Mouse (Mus musculus): Measurements from ENCODE around the gene Creb3. TPM values are rescaled to one million over a fixed set of nuclear protein-coding genes. Genes with fewer than 3 reads are reported as not detected.

Creb3 gene
- polyA plus RNA-seq, 1 experiment from 2014 or later, result 89.2 TPM

DNA sequence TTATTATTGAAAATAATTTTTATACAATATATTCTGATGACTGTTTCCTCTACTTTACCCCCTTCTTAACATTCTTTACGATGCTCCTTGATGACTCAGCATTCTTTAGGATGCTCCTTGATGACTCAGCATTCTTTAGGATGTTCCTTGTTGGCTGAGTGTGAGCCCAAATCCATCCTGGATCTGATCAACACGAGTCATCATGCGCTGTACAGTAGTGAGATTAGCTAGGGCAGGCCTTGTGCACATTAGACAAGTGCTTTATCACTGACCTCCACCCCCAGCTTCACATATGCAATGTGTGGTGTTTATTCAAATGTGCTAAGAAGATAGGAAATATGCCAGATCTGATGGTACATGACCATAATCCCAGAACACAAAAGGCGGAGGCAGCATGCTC lies 36.1 kb downstream of the Creb3 start:
- Histone ChIP-seq H3K4me2 (replicated peaks; ENCODE audit: low read depth) (no peak overlapping the region), H3K4me3 (ENCODE audit: low read depth, low read length) (no peak overlapping the region), H3K27ac (replicated peaks) (no peak overlapping the region), H3K36me3 (ENCODE audit: control insufficient read depth, insufficient read depth, low read length) (no peaks in the 10 kb centered on the region), H3K9ac (ENCODE audit: low read length) (no peak overlapping the region), H3K4me1 (replicated peaks; ENCODE audit: control insufficient read depth, insufficient read depth) (no peaks in the 10 kb centered on the region), H3K27me3 (ENCODE audit: control insufficient read depth, insufficient read depth, low read length) (no peaks in the 10 kb centered on the region), H3K9me3 (ENCODE audit: control insufficient read depth, low read length) (no peaks in the 10 kb centered on the region)
- no peak for TF ChIP-seq CTCF (IDR thresholded peaks at IDR 0.05; ENCODE audit: low read depth)
- TF ChIP-seq EP300 (optimal IDR thresholded peaks at IDR 0.05), result no peak
- ATAC-seq (ENCODE audit: low FRiP score, low TSS enrichment) (no peak), DNase-seq (ENCODE audit: low spot score) (no peak)
- 72% methylated on average over 4 of the region's 4 CpGs for WGBS

DNA sequence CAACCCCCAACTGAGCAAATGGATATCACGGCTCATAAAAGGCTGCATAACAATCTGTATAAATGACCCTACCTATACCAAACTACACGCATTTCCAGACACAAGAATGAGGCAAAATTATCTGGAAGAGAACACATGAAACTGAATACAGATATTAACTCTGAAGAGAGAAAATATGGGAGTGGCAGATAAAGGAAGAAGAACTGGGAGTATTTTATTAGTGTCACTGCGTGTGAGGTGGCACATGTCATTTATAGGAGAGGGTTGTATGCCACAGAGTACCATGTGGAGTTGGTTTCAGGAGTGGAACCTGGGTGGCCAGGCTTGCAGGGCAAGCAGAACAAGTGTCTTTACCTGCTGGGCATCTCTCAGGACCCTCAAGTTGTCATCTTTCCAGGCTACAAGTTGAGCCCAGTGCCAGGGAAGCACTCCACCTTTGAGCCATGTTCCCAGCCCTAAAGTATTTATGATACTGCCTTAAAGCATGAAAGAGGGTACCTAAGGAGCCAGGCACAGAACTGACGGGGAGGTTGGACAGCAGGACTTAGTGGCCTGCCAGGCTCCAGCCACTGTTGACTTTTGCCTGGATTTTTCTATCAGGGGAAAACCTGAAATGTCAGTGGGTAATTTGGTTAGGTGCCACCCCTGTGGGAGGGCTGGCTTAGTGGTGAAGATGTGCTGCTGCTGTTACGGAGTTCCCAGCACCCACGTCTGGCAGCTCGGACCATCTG lies 36.7 kb downstream of the Creb3 start:
- 71% methylated on average over 7 of the region's 7 CpGs for WGBS
- TF ChIP-seq EP300 (optimal IDR thresholded peaks at IDR 0.05), result no peak
- TF ChIP-seq CTCF (IDR thresholded peaks at IDR 0.05; ENCODE audit: low read depth), result no peak
- no peak for DNase-seq (ENCODE audit: low spot score)
- Histone ChIP-seq H3K4me2 (replicated peaks; ENCODE audit: low read depth) (no peak overlapping the region), H3K4me3 (ENCODE audit: low read depth, low read length) (no peak overlapping the region), H3K9ac (ENCODE audit: low read length) (no peak overlapping the region), H3K9me3 (ENCODE audit: control insufficient read depth, low read length) (no peaks in the 10 kb centered on the region), H3K36me3 (ENCODE audit: control insufficient read depth, insufficient read depth, low read length) (no peaks in the 10 kb centered on the region), H3K27ac (replicated peaks) (no peak overlapping the region), H3K4me1 (replicated peaks; ENCODE audit: control insufficient read depth, insufficient read depth) (no peaks in the 10 kb centered on the region), H3K27me3 (ENCODE audit: control insufficient read depth, insufficient read depth, low read length) (no peaks in the 10 kb centered on the region)
- ATAC-seq (ENCODE audit: low FRiP score, low TSS enrichment), result no peak

DNA sequence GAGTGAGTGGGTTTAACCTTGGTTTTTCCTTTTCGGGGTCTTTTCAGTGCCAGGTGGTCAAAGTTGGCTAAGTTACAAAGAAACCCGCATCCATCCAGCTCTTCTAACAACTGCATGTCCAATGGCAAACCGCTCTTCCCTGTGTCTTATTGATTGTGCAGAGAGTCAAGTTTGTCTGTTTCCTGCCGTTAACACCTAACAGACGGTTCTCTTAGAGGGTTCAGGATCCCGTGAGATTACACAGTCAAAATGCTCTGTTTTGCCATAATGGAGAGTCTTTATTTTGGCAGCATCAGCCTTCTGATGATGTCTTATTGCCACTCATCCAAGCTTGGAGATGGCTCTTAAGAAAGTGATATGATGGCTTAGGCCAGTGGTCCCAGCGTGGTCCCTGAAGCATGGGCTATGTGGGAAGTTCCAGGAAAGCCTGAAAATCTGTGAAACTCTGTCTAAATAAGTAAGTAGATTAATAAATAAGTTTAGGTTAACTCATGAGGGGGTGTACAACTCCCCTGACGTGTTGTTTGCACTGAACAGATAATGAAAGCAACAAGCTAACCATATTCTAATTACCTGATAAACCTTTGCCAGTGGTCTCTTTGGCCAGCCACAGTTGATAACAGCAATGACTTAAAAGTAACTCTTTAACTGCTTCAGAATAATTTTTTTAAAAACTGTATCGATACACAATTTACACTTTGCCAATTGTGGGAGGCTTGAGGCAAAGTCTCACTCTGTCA lies 38.2 kb downstream of the Creb3 start:
- Histone ChIP-seq H3K9ac (ENCODE audit: low read length) (no peak overlapping the region), H3K9me3 (ENCODE audit: control insufficient read depth, low read length) (no peaks in the 10 kb centered on the region), H3K4me2 (replicated peaks; ENCODE audit: low read depth) (no peak overlapping the region), H3K4me3 (ENCODE audit: low read depth, low read length) (no peak overlapping the region), H3K27me3 (ENCODE audit: control insufficient read depth, insufficient read depth, low read length) (no peaks in the 10 kb centered on the region), H3K36me3 (ENCODE audit: control insufficient read depth, insufficient read depth, low read length) (no peaks in the 10 kb centered on the region), H3K27ac (replicated peaks) (no peak overlapping the region), H3K4me1 (replicated peaks; ENCODE audit: control insufficient read depth, insufficient read depth) (no peaks in the 10 kb centered on the region)
- no peak for ATAC-seq (ENCODE audit: low FRiP score, low TSS enrichment)
- 72% methylated on average over 9 of the region's 9 CpGs for WGBS
- no peak for DNase-seq (ENCODE audit: low spot score)
- TF ChIP-seq EP300 (optimal IDR thresholded peaks at IDR 0.05) (no peak), CTCF (IDR thresholded peaks at IDR 0.05; ENCODE audit: low read depth) (no peak)

DNA sequence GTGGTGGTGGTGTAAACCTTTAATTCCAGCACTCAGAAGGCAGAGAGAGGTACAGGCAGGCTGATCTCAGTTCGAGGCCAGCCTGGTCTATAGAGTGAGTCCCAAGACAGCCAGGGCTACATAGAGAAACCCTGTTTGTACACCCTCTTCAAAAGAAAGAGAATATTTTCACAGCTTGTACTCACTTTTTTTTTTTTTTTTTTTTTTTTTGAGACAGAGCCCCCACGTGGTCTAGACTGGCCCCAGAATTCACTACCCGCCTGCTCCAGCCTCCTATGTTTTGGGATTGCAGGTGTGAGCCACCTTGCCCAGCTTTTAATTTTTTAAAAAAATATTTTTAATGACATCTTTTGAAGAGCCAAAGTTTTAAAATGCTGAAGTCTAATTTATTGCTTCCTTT lies 42.0 kb downstream of the Creb3 start:
- Histone ChIP-seq H3K27ac (replicated peaks) (no peak overlapping the region), H3K36me3 (ENCODE audit: control insufficient read depth, insufficient read depth, low read length) (no peaks in the 10 kb centered on the region), H3K27me3 (ENCODE audit: control insufficient read depth, insufficient read depth, low read length) (no peaks in the 10 kb centered on the region), H3K4me1 (replicated peaks; ENCODE audit: control insufficient read depth, insufficient read depth) (no peaks in the 10 kb centered on the region), H3K4me3 (ENCODE audit: low read depth, low read length) (no peak overlapping the region), H3K4me2 (replicated peaks; ENCODE audit: low read depth) (no peak overlapping the region), H3K9ac (ENCODE audit: low read length) (no peak overlapping the region), H3K9me3 (ENCODE audit: control insufficient read depth, low read length) (no peaks in the 10 kb centered on the region)
- WGBS, result 62% methylated on average over 3 of the region's 3 CpGs
- ATAC-seq (ENCODE audit: low FRiP score, low TSS enrichment) (no peak), DNase-seq (ENCODE audit: low spot score) (no peak)
- TF ChIP-seq CTCF (IDR thresholded peaks at IDR 0.05; ENCODE audit: low read depth), result no peak
- TF ChIP-seq EP300 (optimal IDR thresholded peaks at IDR 0.05), result no peak

DNA sequence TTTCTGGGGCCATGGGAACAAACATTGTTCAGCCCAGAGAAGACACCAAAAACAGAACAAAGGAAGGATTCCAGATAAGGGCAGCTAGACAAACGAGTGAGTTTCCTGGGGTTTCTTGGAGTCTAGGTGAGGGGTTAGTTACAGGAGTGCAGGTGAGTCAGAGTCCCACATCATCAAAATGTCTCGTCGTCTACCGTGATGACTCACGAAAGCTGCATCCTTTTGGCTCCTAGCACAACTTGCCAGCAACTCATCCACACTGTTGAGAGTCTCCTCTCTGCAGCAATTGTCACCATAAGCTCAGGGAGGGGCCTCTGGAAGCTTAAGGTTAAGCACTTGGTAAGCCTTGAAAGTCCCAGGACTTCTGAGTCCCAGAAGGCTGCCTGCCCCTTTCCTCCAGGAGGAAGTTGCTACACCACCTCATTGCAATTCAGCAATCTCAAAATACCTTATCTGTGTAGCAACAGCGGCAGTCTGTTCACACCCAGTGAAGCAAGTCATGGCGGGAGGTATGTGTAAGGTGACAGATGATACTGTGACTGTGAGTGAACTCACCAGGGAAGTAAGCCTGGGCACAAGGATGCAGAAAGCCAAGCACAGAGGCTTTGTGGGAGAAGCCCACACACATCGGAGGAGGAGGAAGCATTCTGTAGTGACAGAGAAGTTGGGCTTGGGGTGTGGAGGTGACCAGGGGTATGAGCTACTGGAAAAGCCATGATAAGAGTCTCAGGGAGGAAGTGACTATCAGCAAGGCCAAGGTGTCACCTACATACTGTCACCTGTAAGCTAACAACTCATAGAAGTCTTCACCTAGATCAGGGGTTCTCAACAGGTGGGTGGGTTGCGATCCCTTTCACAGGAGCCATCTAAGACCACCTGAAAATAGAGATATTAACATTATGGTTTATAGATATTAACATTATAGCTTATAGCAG lies 42.9 kb downstream of the Creb3 start:
- Histone ChIP-seq H3K9ac (ENCODE audit: low read length) (no peak overlapping the region), H3K36me3 (ENCODE audit: control insufficient read depth, insufficient read depth, low read length) (no peaks in the 10 kb centered on the region), H3K4me2 (replicated peaks; ENCODE audit: low read depth) (no peak overlapping the region), H3K27ac (replicated peaks) (no peak overlapping the region), H3K4me3 (ENCODE audit: low read depth, low read length) (no peak overlapping the region), H3K4me1 (replicated peaks; ENCODE audit: control insufficient read depth, insufficient read depth) (no peaks in the 10 kb centered on the region), H3K27me3 (ENCODE audit: control insufficient read depth, insufficient read depth, low read length) (no peaks in the 10 kb centered on the region), H3K9me3 (ENCODE audit: control insufficient read depth, low read length) (no peaks in the 10 kb centered on the region)
- 47% methylated on average over 9 of the region's 9 CpGs for WGBS
- DNase-seq (ENCODE audit: low spot score) (no peak), ATAC-seq (ENCODE audit: low FRiP score, low TSS enrichment) (peak; percentile 91)
- TF ChIP-seq CTCF (IDR thresholded peaks at IDR 0.05; ENCODE audit: low read depth), result no peak
- TF ChIP-seq EP300 (optimal IDR thresholded peaks at IDR 0.05), result no peak

Measured in stomach, postnatal 0 days (tissue).